Mouse (Mus musculus): Measurements from ENCODE around the gene Mtmr1.

The Mtmr1 gene

DNA sequence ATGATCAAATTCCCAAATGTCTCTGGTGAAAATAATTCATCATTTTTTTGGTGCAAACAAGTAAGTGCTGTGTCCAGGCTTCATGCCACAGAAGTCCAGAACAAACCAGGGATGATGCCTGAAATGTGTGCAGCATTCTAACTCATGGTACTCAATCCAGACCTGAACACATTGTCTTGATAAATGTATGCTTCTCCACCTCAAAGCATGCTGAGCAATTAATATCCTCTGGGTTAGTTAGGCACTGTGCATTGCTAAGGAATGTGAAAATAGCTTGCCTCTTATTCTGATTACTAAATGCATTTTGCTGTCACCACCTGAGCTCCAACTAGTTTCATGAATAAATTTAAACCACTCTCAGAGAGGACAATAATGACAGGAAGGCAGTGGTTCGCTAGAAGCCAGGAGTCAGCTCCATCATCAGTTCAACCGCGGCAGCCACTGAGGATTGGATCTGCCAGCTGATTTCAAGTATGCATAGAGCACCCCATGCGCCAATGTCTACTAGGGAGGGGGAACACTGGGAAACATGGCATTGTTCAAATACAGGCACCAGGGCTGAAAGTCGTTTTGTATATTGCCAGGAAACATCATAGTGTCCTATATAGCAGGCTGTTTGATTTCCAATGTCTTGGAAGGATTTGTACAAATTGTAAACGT is 91.6 kb downstream of the Mtmr1 start:
- DNase-seq, result no peak

DNA sequence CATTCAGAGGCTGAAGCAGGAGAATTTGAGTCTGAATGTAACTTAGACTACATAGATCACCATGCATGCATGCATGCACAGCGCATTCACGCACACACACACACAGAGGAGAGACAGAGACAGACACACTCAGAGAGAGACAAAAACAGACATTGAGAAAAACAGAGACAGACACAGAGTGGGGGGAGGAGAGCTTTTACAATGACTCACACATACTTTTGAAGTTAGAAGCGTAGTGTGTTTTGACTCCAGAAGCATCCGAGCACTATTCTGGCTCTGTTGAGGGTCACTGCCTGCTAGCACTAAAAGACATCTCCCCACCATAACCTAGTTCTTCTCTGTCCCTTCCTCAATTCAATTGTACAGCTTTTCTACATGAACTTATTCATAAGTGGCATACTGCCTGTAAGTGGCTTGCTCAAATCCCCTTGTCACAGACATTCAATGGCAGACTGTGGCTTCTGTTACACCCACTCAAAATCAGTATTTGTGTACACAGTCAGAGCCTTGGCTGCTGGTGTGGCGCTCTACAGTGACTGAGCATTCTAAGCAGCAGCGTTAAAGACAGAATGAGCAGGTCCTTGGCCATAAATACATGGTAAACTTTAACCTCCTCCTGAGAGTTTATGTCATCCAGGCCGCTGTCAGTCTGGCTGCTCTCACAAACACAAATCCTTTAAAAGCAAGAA is 99.7 kb downstream of the Mtmr1 start:
- no peak for DNase-seq

DNA sequence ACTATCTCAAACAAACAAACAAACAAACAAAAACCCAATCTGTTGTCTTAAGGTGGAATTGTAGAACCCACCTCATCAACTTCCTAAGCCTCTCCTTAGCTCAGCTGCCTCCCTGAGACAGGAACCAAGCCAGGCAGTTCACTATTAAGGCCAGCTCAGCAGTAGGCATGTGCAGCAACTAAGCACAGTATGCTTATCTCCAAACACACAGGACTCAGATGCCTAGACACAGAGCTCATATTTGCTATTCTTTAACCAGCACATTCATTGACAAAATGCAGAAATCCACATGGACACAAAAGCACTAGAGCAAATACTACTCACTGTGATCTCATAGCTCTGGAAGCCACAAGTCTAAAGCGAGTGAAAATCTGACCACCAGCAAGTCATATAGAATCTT is 100.9 kb downstream of the Mtmr1 start:
- DNase-seq, result no peak

DNA sequence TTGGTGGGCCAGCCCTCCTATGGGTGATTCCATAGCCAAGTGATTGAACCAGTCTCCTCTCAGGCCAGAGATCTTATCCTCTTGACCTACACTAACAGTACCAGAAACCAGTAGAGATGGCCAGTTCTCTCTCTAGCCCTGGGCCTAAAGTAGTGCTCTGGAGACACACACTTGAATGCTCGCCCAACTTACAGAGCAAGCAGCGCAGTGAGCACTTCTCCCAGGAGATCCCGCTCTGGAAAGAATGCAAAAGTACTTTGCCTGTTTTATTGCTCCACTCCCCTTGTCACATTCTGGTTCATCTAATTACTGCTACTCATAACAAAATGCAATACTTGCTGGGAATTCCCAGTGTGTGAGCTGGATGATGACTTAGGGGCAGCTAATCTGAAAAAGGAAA is 102.9 kb downstream of the Mtmr1 start:
- no peak for DNase-seq
